Mouse (Mus musculus) stomach, postnatal 0 days (tissue): ENCODE data around the gene Rangrf.

Experiments
- CTCF ChIP-seq: IDR thresholded peaks from 2 replicates; pipeline ENCODE4 v1.5.1; 2016; ENCODE audit warnings: antibody characterized with exemption, low read depth, mild to moderate bottlenecking, moderate library complexity
- EP300 ChIP-seq: optimal IDR thresholded peaks from 2 replicates; pipeline ENCODE3; 2016; ENCODE audit warnings: antibody characterized with exemption

GRCm38 (mm10) chr11:68926981-68927380 lies 48.0 kb downstream of the Rangrf start, which contains the start of gene Odf4:
- TF ChIP-seq EP300: no peak
- TF ChIP-seq CTCF: no peak
